Mouse (Mus musculus) bone marrow macrophage, adult 2 months (primary cell): ENCODE measurements around the gene Eaf1. TPM values are rescaled to one million over a fixed set of nuclear protein-coding genes. Genes with fewer than 3 reads are reported as not detected.

Experiments
- H3K27ac ChIP-seq: 2 replicates; pipeline ENCODE4 v1.5.1; 2012; ENCODE audit warnings: low read depth, low read length; ENCODE audit not compliant: insufficient read depth
- H3K4me1 ChIP-seq: 2 replicates; pipeline ENCODE4 v1.6.1; 2012; ENCODE audit warnings: low read length; ENCODE audit not compliant: control insufficient read depth, insufficient read depth
- H3K4me3 ChIP-seq: 2 replicates; pipeline ENCODE4 v1.5.1; 2012; ENCODE audit warnings: mild to moderate bottlenecking, low read length, moderate library complexity; ENCODE audit not compliant: insufficient read depth
- CTCF ChIP-seq: IDR thresholded peaks from 2 replicates; pipeline ENCODE4 v1.5.1; 2012; ENCODE audit warnings: low read depth, mild to moderate bottlenecking, low read length, moderate library complexity
- POLR2A ChIP-seq: IDR thresholded peaks from 2 replicates; pipeline ENCODE4 v1.6.1; 2012; ENCODE audit warnings: mild to moderate bottlenecking, low read depth, low read length, borderline replicate concordance
- polyA plus RNA-seq: library from polyadenylated mRNA; stranded (reverse); fragments of >200 nt; gene quantifications from 2 replicates; pipeline ENCODE4 v1.2.4, GENCODE M21; 2012; ENCODE audit not compliant: missing spikeins, insufficient read depth, insufficient read length

The Eaf1 gene
- polyA plus RNA-seq, 1 experiment = 27.0 TPM

- no peak overlapping the region for H3K27ac ChIP-seq
- no peak overlapping the region for H3K4me3 ChIP-seq
- TF ChIP-seq CTCF = no peak
- TF ChIP-seq POLR2A = no peak
- peaks cover 3% of the 10 kb centered on the region; the same call in 1 of the 2 replicates for H3K4me1 ChIP-seq
Observed at GRCm38 (mm10) chr14:31543885-31544442, 49.8 kb downstream of the Eaf1 start.

- TF ChIP-seq POLR2A (no peak), CTCF (no peak)
- Histone ChIP-seq H3K4me1 (0 out of 2 replicates have a peak, but pooled peaks cover 3% of the 10 kb centered on the region), H3K27ac (no peak overlapping the region), H3K4me3 (no peak overlapping the region)
Observed at GRCm38 (mm10) chr14:31555021-31555420, 60.8 kb downstream of the Eaf1 start.

- Histone ChIP-seq H3K4me3 (no peak overlapping the region), H3K4me1 (no peaks in the 10 kb centered on the region), H3K27ac (no peak overlapping the region)
- TF ChIP-seq CTCF = no peak
- TF ChIP-seq POLR2A = no peak
Observed at GRCm38 (mm10) chr14:31555963-31556434, 61.8 kb downstream of the Eaf1 start.

- H3K27ac ChIP-seq = no peak overlapping the region
- H3K4me3 ChIP-seq = no peak overlapping the region
- no peaks in the 10 kb centered on the region for H3K4me1 ChIP-seq
- TF ChIP-seq POLR2A (no peak), CTCF (no peak)
Observed at GRCm38 (mm10) chr14:31556526-31557260, 62.5 kb downstream of the Eaf1 start.

- H3K4me1 ChIP-seq = no peaks in the 10 kb centered on the region
- H3K4me3 ChIP-seq = no peak overlapping the region
- no peak overlapping the region for H3K27ac ChIP-seq
- TF ChIP-seq POLR2A (no peak), CTCF (no peak)
Observed at GRCm38 (mm10) chr14:31557273-31557672, 63.1 kb downstream of the Eaf1 start.

- Histone ChIP-seq H3K4me1 (0 out of 2 replicates have a peak, but pooled peaks cover 4% of the 10 kb centered on the region), H3K27ac (no peak overlapping the region), H3K4me3 (no peak overlapping the region)
- TF ChIP-seq POLR2A (no peak), CTCF (no peak)
Observed at GRCm38 (mm10) chr14:31557784-31558183, 63.6 kb downstream of the Eaf1 start.

GRCm38 (mm10) chr14:31559216-31559615 is 65.0 kb downstream of the Eaf1 start:
- Histone ChIP-seq H3K4me1 (0 out of 2 replicates have a peak, but pooled peaks cover 4% of the 10 kb centered on the region), H3K27ac (no peak overlapping the region), H3K4me3 (no peak overlapping the region)
- TF ChIP-seq CTCF = no peak
- TF ChIP-seq POLR2A = no peak

Other genes starting within 250 kb of the Eaf1 start
- gene Phf7, start 243.1 kb upstream of the Eaf1 start, polyA plus RNA-seq = 10.5 and 13.2 TPM in 2 replicates
- gene Bap1, start 242.9 kb upstream of the Eaf1 start, polyA plus RNA-seq = 31.2 and 33.1 TPM in 2 replicates
- gene Dnah1, start 170.5 kb upstream of the Eaf1 start, polyA plus RNA-seq = not detected in 2 replicates
- 37.5 and 39.7 TPM in 2 replicates for gene Capn7, start 157.8 kb upstream of the Eaf1 start, polyA plus RNA-seq
- gene Sh3bp5, start 58.3 kb upstream of the Eaf1 start, polyA plus RNA-seq = 93.0 and 99.5 TPM in 2 replicates
- 30.6 and 30.8 TPM in 2 replicates for gene Mettl6, start 641 bp downstream of the Eaf1 start, polyA plus RNA-seq
- not detected in 2 replicates for gene Colq, start 96.9 kb downstream of the Eaf1 start, polyA plus RNA-seq
- gene Gm49387, start 146.5 kb downstream of the Eaf1 start, polyA plus RNA-seq = not detected in 2 replicates
- 11.9 and 14.2 TPM in 2 replicates for gene Btd, start 146.6 kb downstream of the Eaf1 start, polyA plus RNA-seq
- gene Hacl1, start 146.9 kb downstream of the Eaf1 start, polyA plus RNA-seq = 14.3 and 24.7 TPM in 2 replicates